Mouse (Mus musculus) B cell, adult 2 months (primary cell): Measurements from ENCODE around the gene Ranbp2.

Experiments used
- DNase-seq, 2 experiments: peaks; one replicate each; pipeline ENCODE4 v3.0.0; 2022

The Ranbp2 gene

GRCm38 (mm10) chr10:58446384-58447279 lies at the start of gene Ranbp2:
Ranbp2 (plus strand) TSS chr10:58446920.
- DNase-seq: peak; percentile 97 to 98

GRCm38 (mm10) chr10:58398941-58399340 lies 47.8 kb upstream of the Ranbp2 start:
- no peak for DNase-seq

- no peak for DNase-seq
These were observed 44.9 kb upstream of the Ranbp2 start for GRCm38 (mm10) chr10:58401838-58402237.

GRCm38 (mm10) chr10:58404639-58405038 lies 42.1 kb upstream of the Ranbp2 start:
- DNase-seq: no peak

GRCm38 (mm10) chr10:58405285-58405948 lies 41.3 kb upstream of the Ranbp2 start:
- DNase-seq: no peak

GRCm38 (mm10) chr10:58405949-58406305 lies 40.8 kb upstream of the Ranbp2 start:
- no peak for DNase-seq

- DNase-seq: no peak
These were observed 34.4 kb upstream of the Ranbp2 start for GRCm38 (mm10) chr10:58412331-58412730.

GRCm38 (mm10) chr10:58412852-58413251 lies 33.9 kb upstream of the Ranbp2 start:
- DNase-seq: no peak

- DNase-seq: no peak
These were observed 30.0 kb upstream of the Ranbp2 start for GRCm38 (mm10) chr10:58416702-58417101.

- DNase-seq: no peak
These were observed 28.3 kb upstream of the Ranbp2 start for GRCm38 (mm10) chr10:58418290-58418971.

- DNase-seq: no peak
These were observed 18.8 kb upstream of the Ranbp2 start for GRCm38 (mm10) chr10:58427930-58428329.

- no peak for DNase-seq
These were observed 870 bp upstream of the Ranbp2 start for GRCm38 (mm10) chr10:58445850-58446249.

- peak in 1 of 2 experiments; percentile 68 for DNase-seq
These were observed 611 bp downstream of the Ranbp2 start for GRCm38 (mm10) chr10:58447280-58447781.

- DNase-seq: no peak
These were observed 4.9 kb downstream of the Ranbp2 start for GRCm38 (mm10) chr10:58451575-58451974.

- no peak for DNase-seq
These were observed 5.5 kb downstream of the Ranbp2 start for GRCm38 (mm10) chr10:58452185-58452584.

GRCm38 (mm10) chr10:58459896-58460295 lies 13.2 kb downstream of the Ranbp2 start:
- peak in 1 of 2 experiments; percentile 28 for DNase-seq

GRCm38 (mm10) chr10:58477086-58477755 lies 30.5 kb downstream of the Ranbp2 start:
- no peak for DNase-seq

- no peak for DNase-seq
These were observed 31.4 kb downstream of the Ranbp2 start for GRCm38 (mm10) chr10:58478071-58478578.

GRCm38 (mm10) chr10:58479954-58480490 lies 33.3 kb downstream of the Ranbp2 start:
- DNase-seq: no peak

- no peak for DNase-seq
These were observed 44.3 kb downstream of the Ranbp2 start for GRCm38 (mm10) chr10:58491031-58491430.

- DNase-seq: peak; percentile 19 to 32
These were observed 48.9 kb downstream of the Ranbp2 start for GRCm38 (mm10) chr10:58495637-58496036.

GRCm38 (mm10) chr10:58496732-58497131 lies 50.0 kb downstream of the Ranbp2 start:
- no peak for DNase-seq
